Mouse (Mus musculus): Measurements from ENCODE around the gene Fanca. TPM values are rescaled to one million over a fixed set of nuclear protein-coding genes. Genes with fewer than 3 reads are reported as not detected.

The Fanca gene
- polyA plus RNA-seq, 1 experiment from 2014 or later: 5.3 TPM

DNA sequence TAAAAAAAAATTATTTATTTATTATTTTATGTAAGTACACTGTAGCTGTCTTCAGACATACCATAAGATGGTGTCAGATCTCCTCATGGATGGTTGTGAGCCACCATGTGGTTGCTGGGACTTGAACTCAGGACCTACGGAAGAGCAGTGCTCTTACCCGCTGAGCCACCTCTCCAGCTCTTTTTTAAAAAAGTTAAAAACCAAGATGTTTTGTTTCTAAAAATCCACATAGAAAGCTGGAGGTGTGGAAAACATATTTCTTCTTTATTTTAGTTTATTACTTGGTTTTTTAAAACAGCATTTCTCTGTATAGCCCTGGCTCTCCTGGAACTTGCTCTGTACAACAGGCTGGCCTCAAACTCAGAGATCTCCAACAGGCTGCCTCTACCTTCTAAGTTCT lies 10.2 kb upstream of the Fanca start:
- no peaks in the 10 kb centered on the region for H3K27me3 ChIP-seq (replicated peaks; ENCODE audit: control insufficient read depth, insufficient read depth, low read length)
- no peak overlapping the region for H3K4me2 ChIP-seq (replicated peaks; ENCODE audit: low read depth)
- no peak for ATAC-seq
- H3K9ac ChIP-seq (ENCODE audit: low read depth, low read length): no peak overlapping the region
- no peaks in the 10 kb centered on the region for H3K4me1 ChIP-seq (replicated peaks; ENCODE audit: control insufficient read depth, insufficient read depth, low read length)
- no peak overlapping the region for H3K4me3 ChIP-seq (ENCODE audit: low read depth, low read length)
- TF ChIP-seq CTCF (IDR thresholded peaks at IDR 0.05; ENCODE audit: low read depth): no peak
- no peak overlapping the region for H3K27ac ChIP-seq (ENCODE audit: low read depth, low read length)
- 96% methylated on average over 2 of the region's 2 CpGs for WGBS
- no peaks in the 10 kb centered on the region for H3K9me3 ChIP-seq (ENCODE audit: control insufficient read depth)
- no peaks in the 10 kb centered on the region for H3K36me3 ChIP-seq (ENCODE audit: control insufficient read depth, insufficient read depth)

DNA sequence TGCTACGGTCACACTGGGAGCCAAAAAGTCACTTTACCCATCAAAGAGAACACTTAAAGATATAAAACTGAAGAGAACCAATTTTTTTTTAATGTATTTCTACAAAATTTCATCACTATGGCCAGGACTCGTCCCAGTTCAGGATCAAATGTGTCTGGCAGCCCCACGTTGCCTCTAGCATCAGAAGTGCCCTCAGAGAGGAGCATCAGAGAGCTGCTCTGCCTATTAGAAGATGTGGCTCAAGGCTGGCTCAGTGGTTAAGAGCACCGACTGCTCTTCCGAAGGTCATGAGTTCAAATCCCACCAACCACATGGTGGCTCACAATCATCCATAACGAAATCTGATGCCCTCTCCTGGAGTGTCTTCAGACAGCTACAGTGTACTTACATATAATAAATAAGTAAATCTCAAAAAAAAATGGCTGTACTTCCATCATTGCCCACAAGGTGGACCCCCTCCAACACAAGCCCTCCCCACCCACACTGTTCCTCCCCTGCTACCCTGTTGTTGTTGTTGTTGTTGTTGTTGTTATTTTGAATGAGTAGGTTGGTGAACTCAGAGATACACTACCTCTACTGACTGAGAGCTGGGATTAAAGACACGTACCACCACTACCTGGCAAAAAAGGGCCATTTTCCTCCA lies 1.3 kb upstream of the Fanca start:
- no peaks in the 10 kb centered on the region for H3K27me3 ChIP-seq (replicated peaks; ENCODE audit: control insufficient read depth, insufficient read depth, low read length)
- no peak overlapping the region; the same call in 1 of the 2 replicates for H3K4me2 ChIP-seq (replicated peaks; ENCODE audit: low read depth)
- H3K9ac ChIP-seq (ENCODE audit: low read depth, low read length): no peak overlapping the region
- H3K36me3 ChIP-seq (ENCODE audit: control insufficient read depth, insufficient read depth): no peaks in the 10 kb centered on the region
- no peaks in the 10 kb centered on the region for H3K9me3 ChIP-seq (ENCODE audit: control insufficient read depth)
- no peak overlapping the region for H3K27ac ChIP-seq (ENCODE audit: low read depth, low read length)
- WGBS: 31% methylated on average over 7 of the region's 7 CpGs
- H3K4me1 ChIP-seq (replicated peaks; ENCODE audit: control insufficient read depth, insufficient read depth, low read length): no peaks in the 10 kb centered on the region
- no peak for ATAC-seq
- no peak overlapping the region for H3K4me3 ChIP-seq (ENCODE audit: low read depth, low read length)
- peak; percentile 83 for TF ChIP-seq CTCF (IDR thresholded peaks at IDR 0.05; ENCODE audit: low read depth)

- WGBS: 4% methylated on average over 21 of the region's 21 CpGs
- H3K9me3 ChIP-seq (ENCODE audit: control insufficient read depth): no peaks in the 10 kb centered on the region
- H3K27me3 ChIP-seq (replicated peaks; ENCODE audit: control insufficient read depth, insufficient read depth, low read length): no peaks in the 10 kb centered on the region
- H3K27ac ChIP-seq (ENCODE audit: low read depth, low read length): no peak overlapping the region
- no peaks in the 10 kb centered on the region for H3K4me1 ChIP-seq (replicated peaks; ENCODE audit: control insufficient read depth, insufficient read depth, low read length)
- H3K4me3 ChIP-seq (ENCODE audit: low read depth, low read length): peak overlapping the region; percentile 64
- peak overlapping the region; percentile 53 for H3K9ac ChIP-seq (ENCODE audit: low read depth, low read length)
- H3K36me3 ChIP-seq (ENCODE audit: control insufficient read depth, insufficient read depth): no peaks in the 10 kb centered on the region
- TF ChIP-seq CTCF (IDR thresholded peaks at IDR 0.05; ENCODE audit: low read depth): no peak
- peak; percentile 69 for ATAC-seq
- peak overlapping the region; percentile 90 for H3K4me2 ChIP-seq (replicated peaks; ENCODE audit: low read depth)
These were observed 452 bp downstream of the Fanca start for GRCm38 (mm10) chr8:123317781-123318466.

DNA sequence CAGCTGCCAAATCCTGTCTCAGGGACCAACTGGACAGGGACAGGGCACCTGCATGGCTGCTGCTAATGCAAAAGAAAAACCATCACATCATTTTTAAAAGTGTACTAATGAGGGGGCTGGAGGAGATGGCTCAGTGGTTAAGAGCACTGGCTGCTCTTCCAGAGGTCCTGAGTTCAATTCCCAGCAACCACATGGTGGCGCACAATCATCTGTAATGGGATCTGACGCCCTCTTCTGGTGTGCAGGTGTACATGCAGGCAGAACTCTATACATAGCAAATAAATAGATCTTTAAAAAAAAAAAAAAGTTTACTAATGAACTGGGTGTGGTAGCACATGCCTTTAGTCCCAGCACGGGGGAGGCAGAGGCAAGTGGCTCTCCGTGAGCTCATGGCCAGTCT lies 9.6 kb downstream of the Fanca start:
- Histone ChIP-seq H3K9ac (ENCODE audit: low read depth, low read length) (no peak overlapping the region), H3K4me1 (replicated peaks; ENCODE audit: control insufficient read depth, insufficient read depth, low read length) (no peaks in the 10 kb centered on the region), H3K36me3 (ENCODE audit: control insufficient read depth, insufficient read depth) (peaks cover 14% of the 10 kb centered on the region), H3K9me3 (ENCODE audit: control insufficient read depth) (no peaks in the 10 kb centered on the region), H3K27me3 (replicated peaks; ENCODE audit: control insufficient read depth, insufficient read depth, low read length) (no peaks in the 10 kb centered on the region), H3K4me2 (replicated peaks; ENCODE audit: low read depth) (no peak overlapping the region), H3K27ac (ENCODE audit: low read depth, low read length) (no peak overlapping the region), H3K4me3 (ENCODE audit: low read depth, low read length) (no peak overlapping the region)
- no peak for ATAC-seq
- TF ChIP-seq CTCF (IDR thresholded peaks at IDR 0.05; ENCODE audit: low read depth): no peak
- 67% methylated on average over 4 of the region's 4 CpGs for WGBS

- H3K27ac ChIP-seq (ENCODE audit: low read depth, low read length): no peak overlapping the region
These were observed 20.1 kb downstream of the Fanca start for GRCm38 (mm10) chr8:123298301-123298700.

DNA sequence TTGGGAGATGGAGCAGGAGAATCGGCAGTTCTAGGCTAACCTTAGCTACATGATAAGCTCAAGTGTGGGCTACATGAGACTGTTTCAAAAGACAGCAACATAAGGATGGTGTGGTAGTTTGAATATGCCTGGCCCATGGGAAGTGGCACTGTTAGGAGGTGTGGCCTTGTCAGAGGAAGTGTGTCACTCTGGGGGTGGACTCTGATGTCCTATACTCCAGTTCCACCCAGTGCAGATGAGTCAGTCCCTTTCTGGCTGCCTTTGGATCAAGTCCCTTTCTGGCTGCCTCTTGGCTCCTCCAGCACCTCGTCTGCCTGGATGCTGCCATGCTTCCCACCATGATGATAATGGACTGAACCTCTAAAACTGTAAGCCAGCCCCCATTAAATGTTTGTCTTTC lies 25.6 kb downstream of the Fanca start:
- no peak for TF ChIP-seq CTCF (IDR thresholded peaks at IDR 0.05; ENCODE audit: low read depth)
- no peak for ATAC-seq
- 85% methylated on average over 2 of the region's 2 CpGs for WGBS

More at GRCm38 (mm10) chr8:123298301-123298700, 20.1 kb downstream of the Fanca start:
- H3K9me3 ChIP-seq (ENCODE audit: control insufficient read depth): no peaks in the 10 kb centered on the region
- peaks cover 5% of the 10 kb centered on the region; the same call in 1 of the 2 replicates for H3K36me3 ChIP-seq (ENCODE audit: control insufficient read depth, insufficient read depth)
- ATAC-seq: no peak
- no peaks in the 10 kb centered on the region for H3K27me3 ChIP-seq (replicated peaks; ENCODE audit: control insufficient read depth, insufficient read depth, low read length)
- H3K4me1 ChIP-seq (replicated peaks; ENCODE audit: control insufficient read depth, insufficient read depth, low read length): no peaks in the 10 kb centered on the region
- no peak for TF ChIP-seq CTCF (IDR thresholded peaks at IDR 0.05; ENCODE audit: low read depth)
- no peak overlapping the region for H3K4me2 ChIP-seq (replicated peaks; ENCODE audit: low read depth)
- 92% methylated on average over 11 of the region's 11 CpGs for WGBS
- H3K9ac ChIP-seq (ENCODE audit: low read depth, low read length): no peak overlapping the region
- H3K4me3 ChIP-seq (ENCODE audit: low read depth, low read length): no peak overlapping the region

More for the DNA sequence above, 25.6 kb downstream of the Fanca start:
- Histone ChIP-seq H3K4me3 (ENCODE audit: low read depth, low read length) (no peak overlapping the region), H3K9me3 (ENCODE audit: control insufficient read depth) (no peaks in the 10 kb centered on the region), H3K36me3 (ENCODE audit: control insufficient read depth, insufficient read depth) (peaks cover 10% of the 10 kb centered on the region; the same call in 1 of the 2 replicates), H3K4me2 (replicated peaks; ENCODE audit: low read depth) (no peak overlapping the region), H3K9ac (ENCODE audit: low read depth, low read length) (no peak overlapping the region), H3K27ac (ENCODE audit: low read depth, low read length) (no peak overlapping the region), H3K27me3 (replicated peaks; ENCODE audit: control insufficient read depth, insufficient read depth, low read length) (no peaks in the 10 kb centered on the region), H3K4me1 (replicated peaks; ENCODE audit: control insufficient read depth, insufficient read depth, low read length) (no peaks in the 10 kb centered on the region)

All from intestine, postnatal 0 days (tissue).